Mouse (Mus musculus) forebrain, embryonic 16.5 days (tissue): ENCODE results near the gene Cdhr2. TPM values are rescaled to one million over a fixed set of nuclear protein-coding genes. Genes with fewer than 3 reads are reported as not detected.

Source experiments
- polyA plus RNA-seq: library from polyadenylated mRNA; unstranded; fragments of >200 nt; fragmentation: Nextera tagmentation; extraction: Ambion mirVana; gene quantifications from 2 replicates; pipeline ENCODE4 v1.2.1, GENCODE M21; 2015

Cdhr2 gene
- polyA plus RNA-seq, 1 experiment from 2014 or later, result 0.25 TPM

Other genes starting within 250 kb of the Cdhr2 start
- 85.6 and 93.2 TPM in 2 replicates for gene Thoc3, start 232.6 kb upstream of the Cdhr2 start, polyA plus RNA-seq
- 26.3 and 27.7 TPM in 2 replicates for gene Simc1, start 197.7 kb upstream of the Cdhr2 start, polyA plus RNA-seq
- 310 and 319 TPM in 2 replicates for gene 4833439L19Rik, start 136.0 kb upstream of the Cdhr2 start, polyA plus RNA-seq
- gene Arl10, start 126.4 kb upstream of the Cdhr2 start, polyA plus RNA-seq, result 79.7 and 92.5 TPM in 2 replicates
- gene Nop16, start 111.4 kb upstream of the Cdhr2 start, polyA plus RNA-seq, result 67.7 and 69.8 TPM in 2 replicates
- gene Higd2a, start 111.3 kb upstream of the Cdhr2 start, polyA plus RNA-seq, result 195 and 207 TPM in 2 replicates
- gene Cltb, start 90.1 kb upstream of the Cdhr2 start, polyA plus RNA-seq, result 132 and 157 TPM in 2 replicates
- 60.8 and 62.9 TPM in 2 replicates for gene Faf2, start 79.7 kb upstream of the Cdhr2 start, polyA plus RNA-seq
- 88.9 and 92.2 TPM in 2 replicates for gene Rnf44, start 7.6 kb upstream of the Cdhr2 start, polyA plus RNA-seq
- 6.2 and 7.1 TPM in 2 replicates for gene Gprin1, start 48.4 kb downstream of the Cdhr2 start, polyA plus RNA-seq
- 27.1 and 37.0 TPM in 2 replicates for gene Sncb, start 65.1 kb downstream of the Cdhr2 start, polyA plus RNA-seq
- not detected in 2 replicates for gene Eif4e1b, start 82.5 kb downstream of the Cdhr2 start, polyA plus RNA-seq
- 18.6 and 29.7 TPM in 2 replicates for gene Tspan17, start 87.9 kb downstream of the Cdhr2 start, polyA plus RNA-seq
- gene Unc5a, start 247.9 kb downstream of the Cdhr2 start, polyA plus RNA-seq, result 16.4 and 18.5 TPM in 2 replicates